Mouse (Mus musculus) kidney, embryonic 14.5 days (tissue): ENCODE measurements at regions not wholly inside any gene's neighbourhood (a gene's known extent, or its start where the extent isn't known, plus 50 kb on each side); places are given as distances from the start of the nearest gene placed in this dataset.

Source experiments
- ATAC-seq: fragments of 200-750 bp; cut with Nextera tagmentation; 2 replicates; pipeline ENCODE4 v1.8.0; 2017; ENCODE audit warnings: moderate number of reproducible peaks, mild to moderate bottlenecking, moderate TSS enrichment, moderate library complexity; ENCODE audit not compliant: low FRiP score, low TSS enrichment
- H3K27ac ChIP-seq: fragments of 300-500 bp; sonication (generic); 2 replicates; pipeline ENCODE4 v1.5.1; 2014; ENCODE audit warnings: low read depth, mild to moderate bottlenecking, low read length, moderate library complexity, mixed read lengths
- H3K27me3 ChIP-seq: fragments of 300-500 bp; sonication (generic); 2 replicates; pipeline ENCODE4 v1.6.1; 2014; ENCODE audit warnings: mild to moderate bottlenecking, low read length; ENCODE audit not compliant: control insufficient read depth, insufficient read depth
- H3K36me3 ChIP-seq: fragments of 300-500 bp; sonication (generic); 2 replicates; pipeline ENCODE4 v1.6.1; 2014; ENCODE audit warnings: low read length, mixed read lengths; ENCODE audit not compliant: control insufficient read depth, insufficient read depth
- H3K4me1 ChIP-seq: fragments of 300-500 bp; sonication (generic); 2 replicates; pipeline ENCODE4 v1.6.1; 2014; ENCODE audit warnings: low read length, mixed read lengths; ENCODE audit not compliant: control insufficient read depth, insufficient read depth
- H3K4me2 ChIP-seq: fragments of 300-500 bp; sonication (generic); replicated peaks from 2 replicates; pipeline ENCODE4 v1.6.1; 2014; ENCODE audit warnings: low read depth, mild to moderate bottlenecking, low read length
- H3K4me3 ChIP-seq: fragments of 300-500 bp; sonication (generic); 2 replicates; pipeline ENCODE4 v1.5.1; 2014; ENCODE audit warnings: mild to moderate bottlenecking, low read length
- H3K9ac ChIP-seq: fragments of 300-500 bp; sonication (generic); 2 replicates; pipeline ENCODE4 v1.6.1; 2014; ENCODE audit warnings: low read depth, mild to moderate bottlenecking, low read length, moderate library complexity
- H3K9me3 ChIP-seq: fragments of 300-500 bp; sonication (generic); 2 replicates; pipeline ENCODE4 v1.6.1; 2016; ENCODE audit warnings: low read length; ENCODE audit not compliant: control insufficient read depth
- WGBS: fragments of 180-500 bp; shearing (Covaris S2); extraction: QIAGEN DNeasy Blood & Tissue Kit; methylation state at CpG from one replicate; pipeline ENCODE4 v1.1.7; 2014; 5-methylcytosine and 5-hydroxymethylcytosine counted together

GRCm38 (mm10) chr12:7816616-7817015 lies 160.8 kb upstream of the Apob start:
- no peak overlapping the region for H3K27ac ChIP-seq
- ATAC-seq, result no peak
- H3K4me2 ChIP-seq, result no peak overlapping the region
- H3K27me3 ChIP-seq, result no peaks in the 10 kb centered on the region
- H3K36me3 ChIP-seq, result no peaks in the 10 kb centered on the region
- no peaks in the 10 kb centered on the region for H3K4me1 ChIP-seq
- WGBS, result 77% methylated on average over 5 of the region's 5 CpGs
- H3K4me3 ChIP-seq, result no peak overlapping the region
- no peaks in the 10 kb centered on the region for H3K9me3 ChIP-seq
- no peak overlapping the region for H3K9ac ChIP-seq

- ATAC-seq, result peak; percentile 90; the same call in 1 of the 2 replicates
- no peak overlapping the region for H3K4me3 ChIP-seq
- no peak overlapping the region for H3K27ac ChIP-seq
- H3K9me3 ChIP-seq, result no peaks in the 10 kb centered on the region
- 75% methylated on average over 4 of the region's 4 CpGs for whole genome bisulfite sequencing
- H3K27me3 ChIP-seq, result no peaks in the 10 kb centered on the region
- H3K36me3 ChIP-seq, result no peaks in the 10 kb centered on the region
- H3K4me1 ChIP-seq, result no peaks in the 10 kb centered on the region
- no peak overlapping the region for H3K4me2 ChIP-seq
- H3K9ac ChIP-seq, result no peak overlapping the region
These were observed 157.3 kb upstream of the Apob start for GRCm38 (mm10) chr12:7820006-7820704.

- H3K27ac ChIP-seq, result no peak overlapping the region
These were observed 156.7 kb upstream of the Apob start for GRCm38 (mm10) chr12:7820718-7821117.

GRCm38 (mm10) chr12:7835731-7836130 lies 141.7 kb upstream of the Apob start:
- Histone ChIP-seq H3K27me3 (no peaks in the 10 kb centered on the region), H3K4me3 (no peak overlapping the region), H3K4me1 (no peaks in the 10 kb centered on the region), H3K27ac (no peak overlapping the region), H3K9ac (no peak overlapping the region), H3K9me3 (no peaks in the 10 kb centered on the region), H3K4me2 (no peak overlapping the region), H3K36me3 (no peaks in the 10 kb centered on the region)
- WGBS, result 31% methylated on average over 3 of the region's 3 CpGs
- no peak for ATAC-seq

More at GRCm38 (mm10) chr12:7820718-7821117, 156.7 kb upstream of the Apob start:
- ATAC-seq, result no peak
- Histone ChIP-seq H3K4me2 (no peak overlapping the region), H3K4me1 (no peaks in the 10 kb centered on the region), H3K9ac (no peak overlapping the region), H3K9me3 (peaks cover under 1% of the 10 kb centered on the region; the same call in 1 of the 2 replicates), H3K36me3 (no peaks in the 10 kb centered on the region), H3K27me3 (no peaks in the 10 kb centered on the region), H3K4me3 (no peak overlapping the region)
- WGBS, result 71% methylated on average over 2 of the region's 2 CpGs

- no peak overlapping the region for H3K4me3 ChIP-seq
- no peak overlapping the region for H3K4me2 ChIP-seq
- H3K36me3 ChIP-seq, result no peaks in the 10 kb centered on the region
- no peak overlapping the region for H3K9ac ChIP-seq
- no peaks in the 10 kb centered on the region for H3K27me3 ChIP-seq
- no peak for ATAC-seq
- 78% methylated on average over 2 of the region's 2 CpGs for WGBS
- no peaks in the 10 kb centered on the region for H3K4me1 ChIP-seq
- no peaks in the 10 kb centered on the region for H3K9me3 ChIP-seq
- H3K27ac ChIP-seq, result no peak overlapping the region
These were observed 123.6 kb upstream of the Apob start for GRCm38 (mm10) chr12:7853876-7854275.

GRCm38 (mm10) chr12:7855683-7856082 lies 121.8 kb upstream of the Apob start:
- H3K27ac ChIP-seq, result no peak overlapping the region
- H3K36me3 ChIP-seq, result no peaks in the 10 kb centered on the region
- H3K4me3 ChIP-seq, result no peak overlapping the region
- no peak overlapping the region for H3K9ac ChIP-seq
- H3K4me2 ChIP-seq, result no peak overlapping the region
- no peaks in the 10 kb centered on the region for H3K9me3 ChIP-seq
- ATAC-seq, result no peak
- H3K4me1 ChIP-seq, result no peaks in the 10 kb centered on the region
- WGBS, result 87% methylated on average over 2 of the region's 2 CpGs
- no peaks in the 10 kb centered on the region for H3K27me3 ChIP-seq

- WGBS, result 94% methylated on average over 28 of the region's 28 CpGs
- Histone ChIP-seq H3K9me3 (no peaks in the 10 kb centered on the region), H3K4me3 (no peak overlapping the region), H3K4me2 (no peak overlapping the region), H3K4me1 (no peaks in the 10 kb centered on the region), H3K27me3 (no peaks in the 10 kb centered on the region), H3K36me3 (no peaks in the 10 kb centered on the region), H3K27ac (no peak overlapping the region), H3K9ac (no peak overlapping the region)
- no peak for ATAC-seq
These were observed 117.9 kb upstream of the Apob start for GRCm38 (mm10) chr12:7859533-7859932.

- H3K4me3 ChIP-seq, result no peak overlapping the region
- ATAC-seq, result no peak
- no peaks in the 10 kb centered on the region for H3K4me1 ChIP-seq
- no peak overlapping the region for H3K27ac ChIP-seq
- H3K9me3 ChIP-seq, result no peaks in the 10 kb centered on the region
- H3K27me3 ChIP-seq, result no peaks in the 10 kb centered on the region
- H3K36me3 ChIP-seq, result no peaks in the 10 kb centered on the region
- H3K9ac ChIP-seq, result no peak overlapping the region
- WGBS, result 70% methylated on average over 3 of the region's 3 CpGs
- H3K4me2 ChIP-seq, result no peak overlapping the region
These were observed 107.4 kb upstream of the Apob start for GRCm38 (mm10) chr12:7870004-7870403.

- 56% methylated on average over 5 of the region's 5 CpGs for WGBS
- no peaks in the 10 kb centered on the region for H3K27me3 ChIP-seq
These were observed 107.0 kb upstream of the Apob start for GRCm38 (mm10) chr12:7870473-7870872.

More at GRCm38 (mm10) chr12:7870473-7870872, 107.0 kb upstream of the Apob start:
- Histone ChIP-seq H3K4me1 (no peaks in the 10 kb centered on the region), H3K4me3 (no peak overlapping the region), H3K27ac (no peak overlapping the region), H3K36me3 (no peaks in the 10 kb centered on the region), H3K9me3 (no peaks in the 10 kb centered on the region), H3K9ac (no peak overlapping the region), H3K4me2 (no peak overlapping the region)
- no peak for ATAC-seq
